Mouse (Mus musculus): ENCODE results near the gene Foxi1. TPM values are rescaled to one million over a fixed set of nuclear protein-coding genes. Genes with fewer than 3 reads are reported as not detected.

The Foxi1 gene
- total RNA-seq, 2 experiments from 2014 or later = not detected

DNA sequence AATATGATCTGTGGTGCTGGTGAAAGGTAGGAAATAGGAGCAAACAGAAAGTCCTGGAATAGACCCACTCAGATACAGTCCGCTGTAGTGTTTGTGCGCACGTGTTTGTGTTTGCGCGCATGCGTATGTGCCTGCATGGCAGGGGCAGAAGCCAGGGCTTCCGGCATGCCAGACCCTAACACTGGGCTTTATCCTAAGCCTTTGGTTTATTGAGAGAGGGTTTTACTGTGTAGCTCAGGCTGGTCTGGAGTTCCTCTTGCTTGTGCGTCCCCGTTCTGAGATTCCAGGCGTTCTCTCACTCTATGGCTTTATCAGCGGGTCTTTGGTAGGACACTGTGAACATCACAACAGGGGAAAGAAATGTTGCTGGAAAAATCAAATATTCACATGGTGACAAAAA, 42.6 kb downstream of the Foxi1 start:
- DNase-seq (ENCODE audit: low spot score in 2 of 2) = no peak

DNA sequence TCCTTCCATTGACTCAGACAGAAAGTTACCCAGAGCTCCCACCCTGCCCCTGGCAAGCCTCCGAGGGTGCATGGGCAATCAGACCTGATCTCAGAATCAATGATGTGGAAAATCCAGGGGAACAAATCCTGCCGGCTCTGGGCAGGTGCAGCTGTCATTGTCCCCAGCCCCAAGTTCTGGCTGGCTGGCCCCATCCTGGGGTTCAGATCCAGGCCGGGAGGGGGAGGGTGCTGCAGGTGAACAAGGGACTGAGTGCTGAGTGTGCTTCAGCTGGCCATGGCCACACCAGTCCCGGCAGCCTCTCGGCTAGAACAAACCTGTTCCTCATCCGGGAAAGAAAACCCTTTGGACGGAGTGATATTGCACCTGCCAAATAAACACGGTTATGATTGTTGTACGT, 49.0 kb downstream of the Foxi1 start:
- no peak for DNase-seq (ENCODE audit: low spot score in 2 of 2)

DNA sequence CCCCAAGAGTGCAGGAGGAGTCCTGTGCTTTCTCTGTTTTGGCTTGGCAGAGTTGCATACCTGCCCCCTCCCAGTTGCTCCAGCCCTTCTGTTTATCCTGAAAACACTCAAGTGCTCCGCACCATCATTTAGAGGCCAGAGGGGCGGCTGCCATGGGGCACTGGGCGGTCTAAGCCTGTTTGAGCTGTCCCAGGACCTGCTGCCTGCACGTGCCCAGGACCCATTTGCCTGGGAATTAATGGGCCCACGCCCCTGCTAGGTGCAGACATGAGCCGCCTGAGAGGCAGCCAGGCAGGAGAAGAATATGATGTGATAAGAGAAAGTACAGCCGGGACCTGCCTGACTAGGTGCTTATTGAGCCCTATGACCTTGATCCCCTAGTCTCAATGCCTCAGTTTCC, 52.7 kb downstream of the Foxi1 start:
- DNase-seq (ENCODE audit: low spot score in 2 of 2) = no peak

Other genes with a start within 250 kb of the Foxi1 start
- gene Kcnmb1, start 245.1 kb downstream of the Foxi1 start, total RNA-seq (2021) = under 1 TPM; 0.10 to 0.20 TPM
- under 1 TPM; 0.21 to 0.47 TPM for gene Kcnip1, start 214.9 kb downstream of the Foxi1 start, total RNA-seq (2021)
- 1 to 10 TPM; 3.3 to 3.4 TPM for gene Lcp2, start 161.2 kb downstream of the Foxi1 start, total RNA-seq (2021)
- gene 4930469K13Rik, start 109.5 kb downstream of the Foxi1 start, total RNA-seq (2021) = not detected
- under 1 TPM; 0.10 to 0.17 TPM for gene Fam196b, start 106.7 kb upstream of the Foxi1 start, total RNA-seq (2021)

Data from gastrocnemius, postnatal 4 days (tissue).